ENCODE assay signal across 8 mouse cellular contexts in the genomic region with DNA sequence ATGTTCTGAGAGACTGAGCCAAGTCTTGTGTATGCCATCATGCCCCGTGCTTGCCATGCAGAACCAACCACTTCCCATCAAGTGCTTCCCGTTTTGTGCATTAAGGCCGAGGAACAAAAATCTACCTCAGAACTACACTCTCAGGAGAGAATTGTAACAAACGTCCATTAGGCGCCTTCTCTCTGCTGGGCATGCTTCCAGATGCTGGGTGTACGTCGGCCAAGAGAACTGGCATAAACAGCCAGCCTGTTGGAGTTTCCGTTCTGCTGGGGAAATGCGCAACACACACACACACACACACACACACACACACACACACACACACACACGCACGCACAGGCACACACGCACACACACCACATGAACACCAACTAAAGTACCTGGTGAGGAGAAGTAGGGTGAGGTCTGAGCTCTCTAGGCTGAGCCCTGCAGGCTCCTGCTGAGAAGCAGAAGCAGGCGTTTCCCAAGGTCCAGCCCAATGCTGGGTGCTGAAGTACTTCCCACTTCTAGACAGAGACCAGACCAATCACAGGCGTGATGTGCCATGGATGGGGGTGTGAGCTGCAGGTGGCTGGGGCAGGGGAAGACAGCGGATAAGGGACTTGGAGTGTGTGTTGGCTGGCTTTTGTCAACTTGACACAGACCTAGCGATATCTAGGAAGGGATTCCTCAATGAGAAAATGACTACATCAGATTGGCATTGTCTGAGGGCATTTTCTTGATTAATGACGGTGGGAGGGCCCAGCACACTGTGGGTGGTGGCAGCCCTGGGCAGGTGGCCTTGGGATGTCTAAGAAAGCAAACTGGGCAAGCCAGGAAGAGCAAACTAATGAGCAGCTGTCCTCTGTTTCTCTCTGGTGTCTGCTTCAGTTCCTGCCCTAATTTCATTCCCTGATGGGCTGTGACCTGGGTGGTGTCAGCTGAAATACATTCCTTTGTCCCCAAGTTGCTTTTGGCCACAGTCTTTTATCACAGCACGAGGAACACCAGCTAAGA. TPM values are rescaled to one million over a fixed set of nuclear protein-coding genes. Genes with fewer than 3 reads are reported as not detected.
DNase-seq lines count a peak whose midpoint lies in the region; TF ChIP-seq lines count a peak whose summit lies in the region.

No protein-coding gene starts in this region.

- peak; percentile 62 to 77 for DNase-seq in left cerebral cortex, adult 18-20 months (ENCODE audit: low spot score in 2 of 2)
- DNase-seq in left cerebral cortex, adult 11 months (ENCODE audit: low spot score): no peak
- DNase-seq in adrenal gland, postnatal 10 days: peak; percentile 91
- peak; percentile 83 to 85 for DNase-seq in frontal cortex, postnatal 10 days (ENCODE audit: low spot score in 2 of 2)
- peak; percentile 36 to 61 for DNase-seq in kidney, postnatal 4 days
- peak; percentile 81 to 84 for DNase-seq in lung, postnatal 4 days
- no peak for DNase-seq in neural tube, embryonic 10.5 days (ENCODE audit: extremely low spot score, low spot score)

- H3K36me3 ChIP-seq in testis, adult 2 months (ENCODE audit: control insufficient read depth, insufficient read depth, low read length): no peaks in the 10 kb centered on the region

- no peak overlapping the region for H3K27ac ChIP-seq in testis, adult 2 months (ENCODE audit: control insufficient read depth, insufficient read depth, low read depth, low read length)

- peak overlapping the region; percentile 15; the same call in 1 of the 2 replicates for H3K4me3 ChIP-seq in testis, adult 2 months (ENCODE audit: control insufficient read depth, low read depth, low read length)

- TF ChIP-seq POLR2A in testis, adult 2 months (IDR thresholded peaks at IDR 0.05; ENCODE audit: control insufficient read depth, low read depth, low read length): no peak

- no peak for TF ChIP-seq CTCF in testis, adult 2 months (IDR thresholded peaks at IDR 0.05; ENCODE audit: control insufficient read depth, insufficient read depth, insufficient replicate concordance, low read depth, low read length)

- H3K4me1 ChIP-seq in testis, adult 2 months (ENCODE audit: control insufficient read depth, insufficient read depth, low read length): no peaks in the 10 kb centered on the region

- H3K27me3 ChIP-seq in testis, adult 2 months (ENCODE audit: control insufficient read depth, insufficient read depth, low read length): no peaks in the 10 kb centered on the region

RNA-seq across cellular contexts. Expression of a gene that starts 38.2 kb away (rescaled TPM):
- 10 to 100 TPM; 38.8 to 46.6 TPM for total RNA-seq in left cerebral cortex, adult 18-20 months (2021)
- total RNA-seq in adrenal gland, postnatal 10 days (2021): 10 to 100 TPM; 42.5 to 51.3 TPM
- 40.5 and 46.0 TPM in 2 replicates for polyA plus RNA-seq in testis, adult 2 months (2012; rRNA removed)

Comparison
In these comparisons a context has a peak if more than half of its experiments do, and no peak if none do; other contexts are left out.
1. DNase-seq: peak in left cerebral cortex, adult 18-20 months (2 of 2), adrenal gland, postnatal 10 days (single experiment), frontal cortex, postnatal 10 days (2 of 2), kidney, postnatal 4 days (2 of 2) and lung, postnatal 4 days (2 of 2); none in left cerebral cortex, adult 11 months (single experiment) and neural tube, embryonic 10.5 days (single experiment).